Mouse (Mus musculus) heart, embryonic 15.5 days (tissue): ENCODE data around the gene Slc25a35. TPM values are rescaled to one million over a fixed set of nuclear protein-coding genes. Genes with fewer than 3 reads are reported as not detected.
"Not testable (repeated sequence)": the region's sequence is repeated elsewhere in the genome, so short reads cannot be mapped to it uniquely, and the experiment has no call there.

Experiments
- ATAC-seq: fragments of 200-750 bp; cut with Nextera tagmentation; replicated peaks from 2 replicates; pipeline ENCODE4 v1.8.0; 2017; ENCODE audit warnings: low read depth, moderate TSS enrichment; ENCODE audit not compliant: insufficient number of reproducible peaks, insufficient read depth, low FRiP score
- H3K27ac ChIP-seq: fragments of 300-500 bp; sonication (generic); 2 replicates; pipeline ENCODE4 v1.5.1; 2015; ENCODE audit warnings: mild to moderate bottlenecking, inconsistent platforms
- H3K27me3 ChIP-seq: fragments of 300-500 bp; sonication (generic); 2 replicates; pipeline ENCODE4 v1.6.1; 2015; ENCODE audit warnings: inconsistent platforms
- H3K36me3 ChIP-seq: fragments of 300-500 bp; sonication (generic); 2 replicates; pipeline ENCODE4 v1.6.1; 2015; ENCODE audit warnings: mild to moderate bottlenecking, inconsistent platforms
- H3K4me1 ChIP-seq: fragments of 300-500 bp; sonication (generic); replicated peaks from 2 replicates; pipeline ENCODE4 v1.6.1; 2015; ENCODE audit warnings: inconsistent platforms
- H3K4me2 ChIP-seq: fragments of 300-500 bp; sonication (generic); 2 replicates; pipeline ENCODE4 v1.6.1; 2015; ENCODE audit warnings: inconsistent platforms, mild to moderate bottlenecking, moderate library complexity
- H3K4me3 ChIP-seq: fragments of 300-500 bp; sonication (generic); 2 replicates; pipeline ENCODE4 v1.5.1; 2015; ENCODE audit warnings: mild to moderate bottlenecking, inconsistent platforms
- H3K9ac ChIP-seq: fragments of 300-500 bp; sonication (generic); 2 replicates; pipeline ENCODE4 v1.6.1; 2015; ENCODE audit warnings: mild to moderate bottlenecking, inconsistent platforms
- H3K9me3 ChIP-seq: fragments of 300-500 bp; sonication (generic); replicated peaks from 2 replicates; pipeline ENCODE4 v1.6.1; 2016; ENCODE audit warnings: inconsistent platforms
- WGBS: fragments of 180-500 bp; shearing (Covaris S2); methylation state at CpG from one replicate; pipeline ENCODE4 v1.1.7; 2015; ENCODE audit warnings: mixed read lengths; 5-methylcytosine and 5-hydroxymethylcytosine counted together
- polyA plus RNA-seq: library from polyadenylated mRNA; unstranded; fragments of >200 nt; fragmentation: Nextera tagmentation; extraction: Ambion mirVana; gene quantifications from 2 replicates; pipeline ENCODE4 v1.2.1, GENCODE M21; 2015

Slc25a35 gene
- polyA plus RNA-seq, 1 experiment from 2014 or later: 2.0 TPM

DNA sequence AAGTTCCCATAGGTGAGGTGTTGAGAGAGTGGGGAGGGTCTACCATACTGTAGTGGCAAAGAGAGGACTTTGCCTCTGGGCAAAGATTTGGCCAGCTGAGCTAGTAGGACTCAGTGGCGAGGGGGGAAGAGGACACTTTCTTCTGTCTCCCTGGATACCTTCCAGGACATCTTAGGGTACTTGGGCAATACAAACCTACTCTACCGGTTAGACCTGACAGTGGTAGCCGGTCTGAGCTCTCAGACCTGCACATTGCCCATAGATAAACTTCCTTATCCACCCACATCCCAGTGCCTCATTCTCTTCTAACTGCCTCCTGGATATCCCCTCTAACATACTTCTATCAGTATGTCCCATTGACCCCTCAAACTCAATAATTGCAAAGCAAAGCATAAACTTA is 13.0 kb downstream of the Slc25a35 start:
- no peak overlapping the region for H3K4me2 ChIP-seq
- no peaks in the 10 kb centered on the region for H3K4me1 ChIP-seq
- 53% methylated on average over 3 of the region's 3 CpGs for WGBS
- no peak overlapping the region for H3K9ac ChIP-seq
- ATAC-seq: no peak
- peaks cover 4% of the 10 kb centered on the region; the same call in 1 of the 2 replicates for H3K36me3 ChIP-seq
- H3K4me3 ChIP-seq: no peak overlapping the region
- H3K27ac ChIP-seq: no peak overlapping the region
- H3K9me3 ChIP-seq: no peaks in the 10 kb centered on the region
- no peaks in the 10 kb centered on the region for H3K27me3 ChIP-seq

DNA sequence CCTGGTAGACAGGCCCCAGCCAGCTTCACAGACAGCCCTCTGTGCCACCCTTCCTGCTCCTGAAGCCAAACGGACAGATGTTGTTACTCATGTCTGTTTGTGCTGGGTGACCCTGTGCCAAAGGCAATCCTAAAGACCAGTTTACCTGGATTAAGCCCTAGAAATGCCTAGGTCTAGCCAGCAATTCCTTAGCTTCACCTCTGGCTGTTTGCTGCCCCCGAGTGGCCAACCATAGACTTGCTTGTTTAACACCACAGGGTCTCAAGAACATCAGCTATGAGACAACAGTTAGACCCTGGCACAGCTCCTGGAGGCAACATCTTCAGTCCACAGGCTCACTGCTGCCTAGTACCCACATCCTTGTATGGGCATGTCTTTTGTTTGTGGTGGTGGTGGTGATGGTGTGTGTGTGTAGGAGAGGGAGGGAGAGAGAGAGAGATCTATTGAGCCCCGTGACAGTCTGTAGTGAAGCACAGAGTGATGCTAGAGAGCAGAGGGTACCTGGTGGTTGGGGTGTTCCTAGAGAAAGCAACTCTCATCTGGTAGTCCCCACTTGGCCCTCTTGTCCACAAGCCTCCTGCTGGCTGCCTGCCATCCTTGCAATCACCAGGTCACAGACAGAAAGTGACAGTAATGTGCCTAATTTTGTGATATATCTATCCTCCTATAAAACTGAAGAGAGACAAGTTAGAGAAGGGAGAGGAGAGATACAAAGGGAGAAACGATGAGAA is 14.9 kb downstream of the Slc25a35 start:
- H3K27me3 ChIP-seq: no peaks in the 10 kb centered on the region
- no peak for ATAC-seq
- H3K4me1 ChIP-seq: no peaks in the 10 kb centered on the region
- WGBS: 22% methylated on average over 4 of the region's 4 CpGs
- H3K36me3 ChIP-seq: peaks cover 19% of the 10 kb centered on the region
- H3K27ac ChIP-seq: no peak overlapping the region
- no peak overlapping the region for H3K9ac ChIP-seq
- H3K4me3 ChIP-seq: no peak overlapping the region
- no peaks in the 10 kb centered on the region for H3K9me3 ChIP-seq
- H3K4me2 ChIP-seq: no peak overlapping the region

- Histone ChIP-seq H3K4me1 (no peaks in the 10 kb centered on the region), H3K9me3 (no peaks in the 10 kb centered on the region), H3K27me3 (no peaks in the 10 kb centered on the region), H3K27ac (no peak overlapping the region), H3K4me3 (no peak overlapping the region), H3K9ac (no peak overlapping the region), H3K4me2 (no peak overlapping the region), H3K36me3 (peaks cover 63% of the 10 kb centered on the region)
- WGBS: 88% methylated on average over 11 of the region's 11 CpGs
- no peak for ATAC-seq
Observed at GRCm38 (mm10) chr11:68987365-68987882, 19.5 kb downstream of the Slc25a35 start.

- H3K36me3 ChIP-seq: peaks cover 72% of the 10 kb centered on the region
- no peak overlapping the region for H3K4me3 ChIP-seq
- WGBS: 85% methylated on average over 17 of the region's 17 CpGs
- no peaks in the 10 kb centered on the region for H3K27me3 ChIP-seq
- H3K4me2 ChIP-seq: no peak overlapping the region
- no peaks in the 10 kb centered on the region for H3K9me3 ChIP-seq
- no peaks in the 10 kb centered on the region for H3K4me1 ChIP-seq
- no peak overlapping the region for H3K9ac ChIP-seq
- no peak overlapping the region for H3K27ac ChIP-seq
- ATAC-seq: no peak
Observed at GRCm38 (mm10) chr11:68988341-68988740, 20.4 kb downstream of the Slc25a35 start.

DNA sequence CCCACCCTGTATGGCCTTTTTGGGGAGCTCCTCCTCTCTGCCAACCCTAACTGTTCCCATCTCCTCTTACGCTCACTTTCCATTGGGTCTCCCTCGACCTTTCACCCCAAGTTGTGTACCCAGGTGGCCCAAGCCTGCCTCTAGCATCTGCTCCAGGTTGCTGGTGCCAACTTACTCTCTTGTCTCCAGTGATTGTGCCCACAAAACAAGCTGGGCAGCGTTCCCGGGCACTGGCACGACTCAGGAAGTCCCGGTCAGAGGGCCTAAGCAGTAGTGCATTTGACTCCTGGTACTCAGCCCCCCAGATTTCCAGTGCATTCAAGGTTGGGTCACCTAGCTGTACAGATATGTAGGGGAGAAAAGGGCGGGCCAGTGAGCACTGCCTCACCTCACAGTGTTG is 25.2 kb downstream of the Slc25a35 start:
- Histone ChIP-seq H3K4me3 (no peak overlapping the region), H3K9ac (no peak overlapping the region), H3K36me3 (peaks cover 91% of the 10 kb centered on the region), H3K4me2 (no peak overlapping the region), H3K9me3 (no peaks in the 10 kb centered on the region), H3K4me1 (no peaks in the 10 kb centered on the region), H3K27ac (no peak overlapping the region), H3K27me3 (no peaks in the 10 kb centered on the region)
- 94% methylated on average over 7 of the region's 7 CpGs for WGBS
- no peak for ATAC-seq

- Histone ChIP-seq H3K9ac (no peak overlapping the region), H3K4me3 (no peak overlapping the region), H3K9me3 (no peaks in the 10 kb centered on the region), H3K4me2 (no peak overlapping the region), H3K36me3 (peaks cover 92% of the 10 kb centered on the region), H3K27me3 (no peaks in the 10 kb centered on the region), H3K4me1 (no peaks in the 10 kb centered on the region), H3K27ac (no peak overlapping the region)
- WGBS: 96% methylated on average over 3 of the region's 3 CpGs
- no peak for ATAC-seq
Observed at GRCm38 (mm10) chr11:68994377-68994776, 26.4 kb downstream of the Slc25a35 start.

GRCm38 (mm10) chr11:68997080-68997479 is 29.1 kb downstream of the Slc25a35 start:
- Histone ChIP-seq H3K9ac (no peak overlapping the region), H3K4me3 (no peak overlapping the region), H3K4me1 (no peaks in the 10 kb centered on the region), H3K36me3 (peaks cover 91% of the 10 kb centered on the region), H3K4me2 (no peak overlapping the region), H3K9me3 (no peaks in the 10 kb centered on the region), H3K27ac (no peak overlapping the region), H3K27me3 (no peaks in the 10 kb centered on the region)
- ATAC-seq: no peak
- WGBS: 83% methylated on average over 4 of the region's 4 CpGs

- not testable (repeated sequence) for H3K27ac ChIP-seq, ATAC-seq, H3K4me3 ChIP-seq, H3K4me1 ChIP-seq, H3K9ac ChIP-seq, H3K4me2 ChIP-seq, H3K9me3 ChIP-seq, H3K27me3 ChIP-seq
- 93% methylated on average over 4 of the region's 4 CpGs for WGBS
- peaks cover 54% of the 10 kb centered on the region for H3K36me3 ChIP-seq
Observed at GRCm38 (mm10) chr11:69002782-69003181, 34.9 kb downstream of the Slc25a35 start.

DNA sequence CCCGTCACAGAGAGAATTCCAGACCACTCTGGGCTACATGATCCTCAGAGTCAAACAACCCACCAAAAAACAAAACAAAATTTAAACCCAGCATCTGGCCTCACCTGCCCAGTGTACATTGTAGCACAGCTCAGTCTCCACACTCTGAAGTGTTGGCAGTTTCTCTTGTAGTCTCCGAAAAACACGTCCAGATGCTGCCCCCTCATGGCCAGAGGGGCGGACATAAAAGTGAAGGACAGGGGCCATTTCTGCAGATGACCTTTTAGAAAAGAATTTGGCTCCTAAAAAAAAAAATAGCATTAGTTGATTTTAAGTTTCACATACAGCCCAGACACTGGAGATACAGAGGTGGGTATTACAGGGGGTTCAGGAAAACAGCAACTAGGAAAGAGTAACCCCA is 35.7 kb downstream of the Slc25a35 start:
- H3K9me3 ChIP-seq: no peaks in the 10 kb centered on the region
- H3K4me3 ChIP-seq: no peak overlapping the region
- WGBS: 48% methylated on average over 4 of the region's 4 CpGs
- H3K36me3 ChIP-seq: peaks cover 46% of the 10 kb centered on the region
- H3K4me1 ChIP-seq: peaks cover 10% of the 10 kb centered on the region
- H3K27ac ChIP-seq: no peak overlapping the region
- no peaks in the 10 kb centered on the region for H3K27me3 ChIP-seq
- no peak for ATAC-seq
- no peak overlapping the region for H3K4me2 ChIP-seq
- no peak overlapping the region for H3K9ac ChIP-seq

- H3K9me3 ChIP-seq: no peaks in the 10 kb centered on the region
- H3K9ac ChIP-seq: no peak overlapping the region
- no peaks in the 10 kb centered on the region for H3K27me3 ChIP-seq
- 80% methylated on average over 7 of the region's 7 CpGs for WGBS
- peaks cover 31% of the 10 kb centered on the region for H3K36me3 ChIP-seq
- no peak overlapping the region for H3K4me3 ChIP-seq
- ATAC-seq: no peak
- no peak overlapping the region for H3K4me2 ChIP-seq
- H3K27ac ChIP-seq: no peak overlapping the region
- H3K4me1 ChIP-seq: peaks cover 10% of the 10 kb centered on the region
Observed at GRCm38 (mm10) chr11:69005193-69005592, 37.3 kb downstream of the Slc25a35 start.

DNA sequence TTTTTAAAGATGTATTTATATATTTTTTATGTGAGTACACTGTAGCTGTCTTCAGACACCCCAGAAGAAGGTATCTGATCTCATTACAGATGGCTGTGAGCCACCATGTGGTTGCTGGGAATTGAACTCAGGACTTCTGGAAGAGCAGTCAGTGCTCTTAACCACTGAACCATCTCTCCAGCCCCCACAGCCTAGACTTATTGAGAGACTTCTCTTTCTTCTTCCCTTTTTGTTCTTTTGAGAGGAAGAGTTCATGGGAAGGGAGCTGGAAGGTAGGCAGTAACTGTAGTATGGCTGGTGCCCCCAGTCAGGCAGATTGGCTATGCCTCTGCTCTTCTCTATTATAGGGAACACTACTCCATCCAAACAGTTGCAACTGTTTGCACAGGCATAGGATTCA is 38.6 kb downstream of the Slc25a35 start:
- not testable (repeated sequence) for H3K9me3 ChIP-seq, H3K4me3 ChIP-seq, H3K27ac ChIP-seq, H3K27me3 ChIP-seq, H3K4me2 ChIP-seq, ATAC-seq, H3K9ac ChIP-seq
- peaks cover 18% of the 10 kb centered on the region for H3K36me3 ChIP-seq
- H3K4me1 ChIP-seq: peaks cover 20% of the 10 kb centered on the region
